Mouse (Mus musculus) olfactory bulb, adult 2 months (tissue): ENCODE data around the gene Sfxn4. TPM values are rescaled to one million over a fixed set of nuclear protein-coding genes. Genes with fewer than 3 reads are reported as not detected.

ENCODE experiments used
- H3K27ac ChIP-seq: fragments of 200-500 bp; 2 replicates; pipeline ENCODE4 v1.5.1; 2012; ENCODE audit warnings: low read depth, low read length; ENCODE audit not compliant: insufficient read depth
- H3K4me1 ChIP-seq: fragments of 200-500 bp; 2 replicates; pipeline ENCODE4 v1.6.1; 2012; ENCODE audit warnings: low read length; ENCODE audit not compliant: control insufficient read depth, insufficient read depth
- H3K4me3 ChIP-seq: fragments of 200-500 bp; 2 replicates; pipeline ENCODE4 v1.5.1; 2012; ENCODE audit warnings: mild to moderate bottlenecking, low read depth, low read length, moderate library complexity; ENCODE audit not compliant: insufficient read depth
- CTCF ChIP-seq: fragments of 200-500 bp; IDR thresholded peaks from 2 replicates; pipeline ENCODE4 v1.5.1; 2012; ENCODE audit warnings: low read depth, mild to moderate bottlenecking, low read length, moderate library complexity; ENCODE audit not compliant: insufficient read depth
- POLR2A ChIP-seq: fragments of 200-500 bp; IDR thresholded peaks from 2 replicates; pipeline ENCODE4 v1.6.1; 2012; ENCODE audit warnings: mild to moderate bottlenecking, low read depth, low read length, moderate library complexity; ENCODE audit not compliant: insufficient read depth
- WGBS: fragments of 180-500 bp; shearing (Covaris S2); methylation state at CpG from one replicate; pipeline ENCODE4 v1.1.7; 2018; 5-methylcytosine and 5-hydroxymethylcytosine counted together
- polyA plus RNA-seq: library from polyadenylated mRNA; stranded (reverse); fragments of >200 nt; gene quantifications from 2 replicates; pipeline ENCODE4 v1.2.4, GENCODE M21; 2012; ENCODE audit warnings: low replicate concordance; ENCODE audit not compliant: missing spikeins, insufficient read depth, insufficient read length

Gene Sfxn4
- polyA plus RNA-seq, 1 experiment: not detected

DNA sequence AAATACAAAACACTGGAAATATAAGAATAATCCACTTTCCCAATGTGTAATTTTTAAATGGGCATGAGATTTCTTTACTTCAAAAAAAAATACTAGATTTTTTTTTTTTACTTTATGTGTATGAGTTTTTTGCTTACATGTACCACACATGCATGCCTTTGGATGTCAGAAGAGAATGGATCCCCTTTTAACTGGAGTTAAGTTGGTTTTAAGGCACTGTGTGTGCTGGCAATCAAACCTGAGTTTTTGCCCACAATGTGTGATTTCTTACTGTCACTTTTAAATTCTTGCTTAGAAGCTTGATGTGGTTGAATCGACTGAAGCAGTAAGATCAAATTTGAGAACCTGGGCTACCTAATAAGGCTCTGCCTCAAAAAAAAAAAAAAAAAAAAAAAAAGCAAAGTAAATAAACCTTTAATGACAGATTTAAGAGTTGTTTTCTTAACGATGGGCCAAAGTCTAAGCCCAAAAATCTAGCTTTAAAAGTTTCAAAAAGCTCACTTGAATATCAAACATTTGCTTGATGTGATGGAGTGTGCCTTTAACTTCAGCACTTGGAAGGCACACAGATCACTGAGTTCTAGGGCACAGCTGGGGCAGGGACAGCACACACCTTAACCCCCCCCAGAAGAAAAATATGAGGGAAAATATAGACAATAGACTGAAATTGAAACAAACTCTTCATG lies 73.7 kb downstream of the Sfxn4 start:
- H3K27ac ChIP-seq: no peak overlapping the region
- no peaks in the 10 kb centered on the region for H3K4me1 ChIP-seq
- 24% methylated on average over 2 of the region's 2 CpGs for WGBS
- no peak overlapping the region for H3K4me3 ChIP-seq
- TF ChIP-seq POLR2A: no peak
- no peak for TF ChIP-seq CTCF

Other genes with a start within 250 kb of the Sfxn4 start
- not detected in 2 replicates for gene Nanos1, start 105.5 kb downstream of the Sfxn4 start, polyA plus RNA-seq
- gene Eif3a, start 70.8 kb downstream of the Sfxn4 start, polyA plus RNA-seq: 89.3 and 118 TPM in 2 replicates
- not detected in 2 replicates for gene Fam45a, start 49.9 kb downstream of the Sfxn4 start, polyA plus RNA-seq
- gene Prdx3, start 13.1 kb upstream of the Sfxn4 start, polyA plus RNA-seq: not detected in 2 replicates
- gene Grk5, start 28.3 kb upstream of the Sfxn4 start, polyA plus RNA-seq: not detected in 2 replicates